Mouse (Mus musculus): ENCODE results near the gene Smox. TPM values are rescaled to one million over a fixed set of nuclear protein-coding genes. Genes with fewer than 3 reads are reported as not detected.

Smox gene
- total RNA-seq, 1 experiment from 2014 or later = 17.9 TPM

DNA sequence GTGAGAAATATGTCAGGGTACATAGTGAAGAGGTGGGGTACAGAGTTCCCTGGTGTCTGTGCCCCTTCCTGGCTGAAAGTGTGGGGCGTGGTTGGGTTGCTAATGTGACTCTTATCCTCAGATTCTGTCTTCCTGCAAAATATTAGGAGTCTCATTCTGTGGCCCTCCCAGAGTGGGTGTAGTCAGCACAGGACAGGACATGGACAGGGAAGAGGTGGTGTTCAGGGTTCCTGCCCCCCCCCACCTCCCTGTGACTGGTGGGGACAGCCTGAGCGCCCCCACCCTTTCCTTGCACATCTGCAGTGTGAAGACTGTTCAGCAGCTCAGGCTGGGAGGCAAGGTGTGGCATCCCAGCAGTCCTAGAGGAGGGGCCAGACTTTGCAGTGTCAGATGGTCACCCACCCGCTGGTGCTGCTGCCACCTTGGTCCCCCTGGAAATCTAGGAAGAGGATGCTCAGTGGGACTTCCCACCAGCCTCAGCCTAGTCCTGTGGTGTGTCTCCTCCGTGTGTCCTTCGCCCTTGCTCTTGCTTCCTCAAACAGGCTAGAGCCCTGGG, 8.1 kb downstream of the Smox start:
- ATAC-seq (replicated peaks in 1 of 2; ENCODE audit: insufficient read depth in 1 of 2, low FRiP score in 2 of 2, low TSS enrichment in 1 of 2, low read depth in 1 of 2, poor library complexity in 2 of 2, severe bottlenecking in 2 of 2) = no peak

DNA sequence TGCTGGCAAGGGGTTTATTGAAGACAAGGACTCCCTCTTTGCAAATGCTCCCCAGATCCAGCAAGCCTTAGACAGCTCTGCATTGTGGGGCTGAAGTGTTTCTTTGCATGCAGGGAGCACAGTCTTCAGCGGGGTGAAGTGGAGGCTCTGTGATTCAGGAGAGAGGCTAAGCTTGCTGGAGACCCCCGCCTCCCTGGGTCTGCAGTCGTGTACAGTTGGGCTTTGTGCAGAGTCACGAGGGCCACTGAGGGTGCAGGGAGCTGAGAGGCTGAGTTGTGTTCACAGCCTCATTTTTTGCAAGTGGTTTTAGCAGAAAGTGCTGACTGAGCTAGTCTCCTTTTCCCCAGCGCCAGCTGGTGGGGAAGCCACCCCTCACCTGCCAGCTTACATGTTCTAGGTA, 10.6 kb downstream of the Smox start:
- ATAC-seq (replicated peaks in 1 of 2; ENCODE audit: insufficient read depth in 1 of 2, low FRiP score in 2 of 2, low TSS enrichment in 1 of 2, low read depth in 1 of 2, poor library complexity in 2 of 2, severe bottlenecking in 2 of 2) = no peak

DNA sequence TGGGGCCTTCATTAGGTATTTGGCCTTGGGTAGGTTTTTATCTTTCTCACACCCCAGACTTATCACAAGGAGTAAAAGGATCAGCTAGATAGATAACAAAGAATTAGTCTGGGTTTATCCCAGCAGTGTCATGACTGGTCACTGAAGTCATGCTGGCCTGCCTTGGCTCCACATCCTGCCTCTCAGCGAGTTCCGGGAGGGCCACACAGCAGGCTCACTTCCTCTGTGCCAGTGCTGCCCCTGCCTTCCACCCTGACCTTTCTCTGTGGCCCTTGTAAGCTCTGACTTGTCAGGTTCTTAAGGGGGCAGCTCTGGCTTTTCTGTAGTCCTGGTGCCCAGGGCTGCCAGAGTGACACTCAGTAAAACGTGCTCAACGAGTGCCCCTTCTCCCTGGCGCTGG, 11.3 kb downstream of the Smox start:
- no peak for ATAC-seq (replicated peaks in 1 of 2; ENCODE audit: insufficient read depth in 1 of 2, low FRiP score in 2 of 2, low TSS enrichment in 1 of 2, low read depth in 1 of 2, poor library complexity in 2 of 2, severe bottlenecking in 2 of 2)

DNA sequence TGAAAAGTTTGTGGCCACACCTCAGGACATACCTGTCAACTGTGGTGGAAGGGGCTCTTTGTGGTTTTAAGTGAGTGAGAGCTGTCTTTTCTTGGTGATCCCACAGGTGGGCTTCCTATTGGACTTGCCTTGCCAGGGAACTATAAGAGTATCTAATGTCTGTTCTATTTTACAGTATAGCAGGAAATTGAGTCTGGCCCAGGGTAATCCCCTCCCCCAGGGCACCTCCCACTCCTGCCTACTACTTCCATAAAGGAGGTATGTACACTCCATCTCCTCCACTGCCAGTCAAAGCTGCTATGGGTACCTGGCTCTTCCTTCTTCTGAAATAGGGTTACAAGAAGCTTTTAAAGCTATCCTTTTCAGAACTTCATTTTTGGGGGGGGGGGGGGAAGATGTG, 14.1 kb downstream of the Smox start:
- ATAC-seq (replicated peaks in 1 of 2; ENCODE audit: insufficient read depth in 1 of 2, low FRiP score in 2 of 2, low TSS enrichment in 1 of 2, low read depth in 1 of 2, poor library complexity in 2 of 2, severe bottlenecking in 2 of 2) = no peak

DNA sequence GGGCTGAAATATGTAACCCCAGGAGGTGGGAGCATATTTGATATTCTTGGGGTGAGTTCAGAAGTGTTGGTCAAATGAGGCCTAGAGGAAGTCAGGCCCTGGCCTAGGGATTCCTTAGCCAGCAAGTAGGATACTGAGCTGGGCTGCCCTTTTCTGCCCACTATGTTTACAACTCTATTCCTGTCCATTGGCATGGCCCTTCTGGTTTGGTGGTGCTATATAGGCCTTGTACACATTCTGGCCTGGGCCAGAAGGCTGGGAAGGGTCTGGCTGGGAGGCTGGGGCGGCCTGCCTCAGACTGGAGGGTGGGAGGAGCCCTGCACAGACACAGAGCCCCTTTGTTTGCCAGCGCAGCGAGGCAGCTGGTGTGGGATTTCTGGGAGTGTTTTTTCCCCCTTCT, 15.1 kb downstream of the Smox start:
- no peak for ATAC-seq (replicated peaks in 1 of 2; ENCODE audit: insufficient read depth in 1 of 2, low FRiP score in 2 of 2, low TSS enrichment in 1 of 2, low read depth in 1 of 2, poor library complexity in 2 of 2, severe bottlenecking in 2 of 2)

DNA sequence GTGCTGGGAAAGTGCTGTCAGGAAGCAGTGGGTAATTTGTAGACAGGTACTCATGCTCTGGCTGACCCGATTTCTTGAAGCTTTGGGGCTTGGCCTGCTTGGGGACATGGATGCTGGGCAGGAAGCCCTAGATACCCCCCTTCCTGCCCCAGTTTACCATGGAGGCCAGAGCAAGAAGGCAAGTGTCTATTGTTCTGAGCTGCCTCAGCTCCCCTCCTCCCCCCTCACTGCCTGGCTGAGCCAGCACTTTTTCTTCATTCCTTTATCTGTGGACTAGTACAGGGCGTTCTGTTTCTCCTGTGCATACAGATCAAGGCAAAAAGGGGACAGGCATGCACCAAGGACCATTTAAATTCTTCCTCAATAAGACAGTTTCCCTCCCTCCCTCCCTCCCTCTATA, 17.2 kb downstream of the Smox start:
- ATAC-seq (replicated peaks in 1 of 2; ENCODE audit: insufficient read depth in 1 of 2, low FRiP score in 2 of 2, low TSS enrichment in 1 of 2, low read depth in 1 of 2, poor library complexity in 2 of 2, severe bottlenecking in 2 of 2) = no peak

DNA sequence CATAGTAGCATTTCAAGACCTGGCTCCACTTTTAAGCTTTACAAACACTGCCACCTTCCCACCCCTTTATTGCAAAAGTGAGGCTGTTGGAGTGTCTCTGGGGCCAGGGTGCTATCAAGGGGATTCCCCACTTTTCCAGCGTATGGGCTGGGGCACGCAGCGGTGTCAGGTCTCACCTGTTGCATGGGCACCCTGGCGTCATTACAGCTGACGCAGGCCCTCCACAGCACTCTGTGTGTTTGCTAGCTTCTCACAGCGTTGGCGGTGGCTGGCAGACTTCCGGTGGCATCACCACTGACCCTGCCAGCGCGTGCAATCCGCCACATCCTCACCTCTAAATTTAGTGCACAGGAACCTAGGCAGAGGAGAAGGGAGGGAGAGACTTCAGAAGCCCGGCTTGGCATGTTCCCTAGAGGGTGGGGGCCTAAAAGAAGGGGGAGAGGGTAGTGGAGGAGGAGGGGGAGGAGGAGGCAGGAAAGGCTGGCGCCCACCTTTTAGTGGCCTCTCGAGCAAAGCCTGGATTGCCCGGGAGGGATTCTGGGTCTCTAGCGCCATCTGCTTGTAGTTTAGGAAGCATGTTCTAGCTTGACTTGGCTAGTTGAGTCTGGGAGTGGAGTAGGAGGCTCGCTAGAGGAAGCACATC, 18.5 kb downstream of the Smox start:
- peak; percentile 88 to 89 for ATAC-seq (replicated peaks in 1 of 2; ENCODE audit: insufficient read depth in 1 of 2, low FRiP score in 2 of 2, low TSS enrichment in 1 of 2, low read depth in 1 of 2, poor library complexity in 2 of 2, severe bottlenecking in 2 of 2)

DNA sequence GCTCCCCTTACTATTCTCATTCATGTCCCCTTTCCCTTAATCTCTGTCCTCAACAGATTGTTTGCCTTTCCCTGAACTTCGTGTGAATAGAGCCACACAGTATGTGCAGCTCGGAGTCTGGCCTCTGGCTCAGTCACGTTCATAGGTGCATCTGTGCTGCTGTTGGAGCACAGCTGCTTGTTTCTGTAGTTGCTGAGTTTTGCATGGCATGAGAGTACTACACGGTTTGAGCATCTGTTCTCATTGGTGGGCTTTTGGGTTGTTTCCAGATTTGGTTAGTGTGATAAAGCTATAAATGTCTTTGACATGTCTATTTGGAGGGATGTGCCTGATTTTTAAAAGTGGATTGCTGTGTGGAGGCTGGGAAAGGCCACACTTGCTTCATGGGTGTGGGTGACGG, 19.2 kb downstream of the Smox start:
- ATAC-seq (replicated peaks in 1 of 2; ENCODE audit: insufficient read depth in 1 of 2, low FRiP score in 2 of 2, low TSS enrichment in 1 of 2, low read depth in 1 of 2, poor library complexity in 2 of 2, severe bottlenecking in 2 of 2) = no peak

DNA sequence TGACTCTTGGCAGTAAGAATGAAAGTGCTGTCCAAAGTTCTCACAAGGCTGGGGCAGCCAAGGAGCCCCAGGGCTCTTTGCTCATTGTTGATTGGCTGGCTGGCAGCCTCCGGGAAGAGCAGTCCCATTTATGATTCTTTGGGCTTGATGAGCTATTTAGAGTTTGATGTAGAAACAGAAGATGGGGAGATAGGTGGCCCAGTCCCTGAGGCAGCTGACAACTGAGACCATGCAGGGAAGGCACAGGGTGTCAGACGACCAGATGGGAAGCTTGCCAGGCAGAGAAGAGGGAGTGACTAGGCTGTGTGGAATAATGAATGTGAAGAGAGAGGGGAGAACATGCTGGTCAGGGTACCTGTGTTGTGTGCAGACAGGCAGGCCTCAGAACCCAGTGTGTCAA, 22.2 kb downstream of the Smox start:
- no peak for ATAC-seq (replicated peaks in 1 of 2; ENCODE audit: insufficient read depth in 1 of 2, low FRiP score in 2 of 2, low TSS enrichment in 1 of 2, low read depth in 1 of 2, poor library complexity in 2 of 2, severe bottlenecking in 2 of 2)

DNA sequence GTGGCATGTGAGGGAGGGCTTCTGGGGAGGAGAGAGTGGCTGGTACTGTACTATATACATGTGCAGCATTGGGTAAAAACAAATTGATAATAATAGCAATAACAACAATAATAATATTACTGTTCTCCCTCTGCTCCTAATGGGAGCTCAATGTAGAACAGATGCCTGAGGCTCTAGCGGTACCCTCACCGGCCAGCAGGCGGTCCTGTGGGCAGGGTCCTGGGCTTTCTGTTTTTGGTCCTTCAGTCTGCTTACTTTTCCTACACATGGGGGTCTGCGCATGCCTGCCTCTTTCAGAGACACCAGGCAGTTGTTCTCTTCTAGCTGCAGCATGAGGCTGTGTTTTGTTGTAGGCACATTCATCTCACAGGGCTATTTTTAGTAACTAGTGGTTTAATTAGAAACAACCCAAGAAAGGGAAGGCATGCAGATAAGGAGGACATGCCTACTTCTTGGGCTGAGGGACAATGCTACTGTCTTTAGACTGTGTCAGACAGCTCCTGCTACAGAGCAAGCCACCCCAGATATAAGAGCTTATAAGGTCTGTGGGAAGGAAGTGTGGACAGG, 22.8 kb downstream of the Smox start:
- ATAC-seq (replicated peaks in 1 of 2; ENCODE audit: insufficient read depth in 1 of 2, low FRiP score in 2 of 2, low TSS enrichment in 1 of 2, low read depth in 1 of 2, poor library complexity in 2 of 2, severe bottlenecking in 2 of 2) = no peak

DNA sequence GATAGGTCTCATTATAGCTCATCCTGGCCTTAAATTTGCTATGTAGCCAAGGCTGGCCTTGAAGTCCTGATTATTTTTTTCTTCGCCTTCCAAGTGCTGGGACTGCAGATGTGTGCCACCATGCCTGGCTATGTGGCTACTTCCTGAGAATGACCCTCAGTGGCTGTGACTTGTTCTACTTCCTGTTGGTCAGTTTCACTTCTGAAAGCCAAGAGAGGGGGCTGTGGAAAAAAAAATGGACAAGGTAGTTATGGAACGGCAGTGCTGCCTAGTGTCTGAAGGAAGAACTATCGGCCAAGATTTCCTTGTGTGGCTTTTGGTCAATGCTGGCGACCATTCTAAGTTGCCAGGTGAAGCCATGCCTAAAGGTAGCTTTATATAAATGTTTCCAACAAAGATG, 26.3 kb downstream of the Smox start:
- no peak for ATAC-seq (replicated peaks in 1 of 2; ENCODE audit: insufficient read depth in 1 of 2, low FRiP score in 2 of 2, low TSS enrichment in 1 of 2, low read depth in 1 of 2, poor library complexity in 2 of 2, severe bottlenecking in 2 of 2)

DNA sequence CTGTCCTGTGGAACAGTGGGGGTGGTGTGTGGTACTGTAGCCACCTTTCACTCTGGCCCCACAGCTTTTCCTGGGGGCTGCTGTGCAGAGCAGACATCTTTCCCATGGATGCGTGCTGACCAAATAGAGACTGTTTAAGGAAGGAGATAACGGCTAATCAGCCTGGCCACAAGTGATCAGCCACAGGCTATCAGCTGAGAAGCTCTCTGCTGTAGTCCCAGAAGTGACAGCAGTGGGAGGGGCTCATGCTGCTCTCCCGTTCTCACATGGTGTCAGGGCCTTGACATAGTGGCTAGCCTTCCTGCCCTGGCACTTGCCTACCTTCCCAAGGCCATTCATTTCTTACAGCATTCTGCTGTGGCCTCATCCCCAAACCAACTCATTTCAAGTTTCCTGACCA, 27.5 kb downstream of the Smox start:
- ATAC-seq (replicated peaks in 1 of 2; ENCODE audit: insufficient read depth in 1 of 2, low FRiP score in 2 of 2, low TSS enrichment in 1 of 2, low read depth in 1 of 2, poor library complexity in 2 of 2, severe bottlenecking in 2 of 2) = 0 out of 4 replicates have a peak, but pooled peaks have one; percentile 9 to 56

DNA sequence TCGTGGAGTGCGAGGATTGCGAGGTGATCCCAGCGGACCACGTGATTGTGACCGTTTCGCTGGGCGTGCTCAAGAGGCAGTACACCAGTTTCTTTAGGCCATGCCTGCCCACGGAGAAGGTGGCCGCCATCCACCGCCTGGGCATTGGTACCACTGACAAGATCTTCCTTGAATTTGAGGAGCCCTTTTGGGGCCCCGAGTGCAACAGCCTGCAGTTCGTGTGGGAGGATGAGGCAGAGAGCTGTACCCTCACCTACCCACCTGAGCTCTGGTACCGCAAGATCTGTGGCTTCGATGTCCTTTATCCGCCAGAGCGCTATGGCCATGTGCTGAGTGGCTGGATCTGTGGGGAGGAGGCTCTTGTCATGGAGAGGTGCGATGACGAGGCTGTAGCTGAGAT, 29.4 kb downstream of the Smox start:
- ATAC-seq (replicated peaks in 1 of 2; ENCODE audit: insufficient read depth in 1 of 2, low FRiP score in 2 of 2, low TSS enrichment in 1 of 2, low read depth in 1 of 2, poor library complexity in 2 of 2, severe bottlenecking in 2 of 2) = no peak

DNA sequence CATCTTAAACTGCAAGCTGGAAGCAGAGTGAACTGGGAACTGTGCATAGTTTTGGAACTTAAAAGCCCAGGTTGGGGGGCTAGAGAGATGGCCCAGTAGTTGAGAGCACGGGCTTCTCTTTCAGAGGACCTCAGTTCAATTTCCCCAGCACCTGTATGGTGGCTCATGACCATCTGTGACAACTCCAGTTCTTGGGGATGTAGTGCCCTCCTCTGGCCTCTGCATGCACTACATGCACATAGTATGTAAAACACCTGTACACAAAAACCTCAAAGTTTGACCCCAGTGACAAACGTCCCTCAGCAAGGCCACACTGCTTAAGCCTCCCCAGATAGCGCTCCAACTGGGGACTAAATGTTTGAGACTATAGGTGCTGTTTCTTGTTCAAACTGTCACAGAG, 35.8 kb downstream of the Smox start:
- peak in 1 of 2 experiments; percentile 27; a peak in 1 of 4 replicates for ATAC-seq (replicated peaks in 1 of 2; ENCODE audit: insufficient read depth in 1 of 2, low FRiP score in 2 of 2, low TSS enrichment in 1 of 2, low read depth in 1 of 2, poor library complexity in 2 of 2, severe bottlenecking in 2 of 2)

DNA sequence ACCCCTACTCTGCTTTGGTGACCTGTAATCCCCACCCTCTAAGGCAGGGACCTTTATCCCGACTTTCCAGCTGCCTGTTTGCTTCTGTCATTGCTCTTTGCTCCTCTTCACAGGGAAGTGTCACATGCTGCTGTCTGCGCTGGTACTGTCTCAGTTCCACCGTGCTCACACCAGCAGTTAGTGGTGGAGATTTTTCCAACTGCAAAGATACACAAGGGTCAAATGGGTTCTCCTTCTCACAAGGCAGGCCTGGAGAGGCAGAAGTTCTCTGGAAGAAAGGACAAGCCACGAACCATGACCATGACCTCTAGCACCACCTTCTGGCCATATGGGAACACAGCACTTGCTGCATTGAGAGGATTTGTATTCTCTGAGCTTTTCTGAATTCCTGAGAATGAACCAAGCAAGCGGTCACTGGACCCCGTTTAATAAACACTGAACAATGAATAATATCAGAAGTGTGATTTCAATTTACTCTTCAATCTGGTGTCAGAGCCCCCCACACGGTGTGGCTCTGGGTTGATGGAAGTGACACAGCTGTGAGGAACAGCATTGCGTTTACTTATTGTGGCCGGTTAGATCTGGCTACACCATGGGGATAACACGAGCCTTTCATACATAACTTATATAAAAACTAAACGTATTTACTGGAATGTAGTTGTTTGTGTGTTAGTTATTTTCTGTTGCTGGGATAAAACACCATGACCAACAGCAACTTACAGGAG, 38.8 kb downstream of the Smox start:
- ATAC-seq (replicated peaks in 1 of 2; ENCODE audit: insufficient read depth in 1 of 2, low FRiP score in 2 of 2, low TSS enrichment in 1 of 2, low read depth in 1 of 2, poor library complexity in 2 of 2, severe bottlenecking in 2 of 2) = peak; percentile 63 to 69; a peak in 3 of 4 replicates

DNA sequence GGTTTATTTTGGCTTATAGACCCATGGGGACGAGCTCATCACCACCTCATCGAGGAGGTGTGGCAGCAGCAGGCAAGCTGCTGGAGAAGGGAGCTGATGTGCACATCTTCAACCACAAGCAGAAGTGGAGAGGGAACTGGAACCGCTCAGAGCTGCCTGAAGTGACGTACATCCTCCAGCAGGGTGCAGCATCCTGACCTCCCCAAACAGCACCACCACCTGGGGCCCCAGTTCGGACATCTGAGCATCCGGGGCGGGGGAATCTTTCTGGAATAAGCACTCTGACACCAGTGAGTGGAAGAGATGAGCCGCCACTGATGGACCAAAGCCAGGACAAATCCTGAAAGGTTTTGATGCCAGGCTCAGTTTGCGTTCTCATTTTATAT, 39.3 kb downstream of the Smox start:
- ATAC-seq (replicated peaks in 1 of 2; ENCODE audit: insufficient read depth in 1 of 2, low FRiP score in 2 of 2, low TSS enrichment in 1 of 2, low read depth in 1 of 2, poor library complexity in 2 of 2, severe bottlenecking in 2 of 2) = peak; percentile 90 to 92

DNA sequence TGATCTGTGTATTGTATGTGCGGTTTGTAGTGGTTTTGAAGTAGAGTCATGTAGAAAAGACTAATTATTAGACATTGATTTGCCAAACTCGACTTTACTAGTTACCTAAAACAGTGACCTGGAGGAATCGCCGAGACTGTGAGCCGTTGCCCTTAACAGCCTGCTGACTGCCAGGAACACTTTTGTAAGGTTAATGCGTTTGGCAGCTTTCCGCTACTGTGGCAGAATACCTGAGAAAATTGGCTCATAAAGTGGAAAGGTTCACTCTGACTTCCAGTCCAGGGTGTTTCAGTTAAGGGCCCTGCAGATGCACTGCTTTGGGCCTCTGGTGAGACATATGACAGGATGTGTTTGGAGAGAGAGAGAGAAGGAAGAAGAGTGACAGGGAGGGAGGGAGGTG, 40.0 kb downstream of the Smox start:
- ATAC-seq (replicated peaks in 1 of 2; ENCODE audit: insufficient read depth in 1 of 2, low FRiP score in 2 of 2, low TSS enrichment in 1 of 2, low read depth in 1 of 2, poor library complexity in 2 of 2, severe bottlenecking in 2 of 2) = no peak

DNA sequence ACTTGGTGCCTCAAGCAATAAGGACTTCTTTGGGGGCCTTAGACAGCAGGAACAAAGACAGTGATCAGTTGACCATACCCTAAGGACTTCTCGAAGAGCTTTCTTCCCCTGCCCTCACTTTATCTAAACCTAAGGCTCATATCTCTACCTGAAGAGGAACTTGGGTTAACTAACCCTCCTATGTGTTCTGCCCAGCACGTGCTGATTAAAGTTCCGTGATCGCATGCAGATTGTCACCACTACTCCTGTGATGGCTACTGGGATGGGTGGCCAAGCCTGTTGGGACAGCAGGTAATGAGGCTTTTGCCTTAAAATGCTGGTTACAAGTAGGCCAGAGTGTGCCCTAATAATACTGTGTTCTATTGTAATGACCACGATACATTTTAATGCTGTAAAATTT, 43.9 kb downstream of the Smox start:
- ATAC-seq (replicated peaks in 1 of 2; ENCODE audit: insufficient read depth in 1 of 2, low FRiP score in 2 of 2, low TSS enrichment in 1 of 2, low read depth in 1 of 2, poor library complexity in 2 of 2, severe bottlenecking in 2 of 2) = no peak
